Mouse (Mus musculus) brown adipose tissue, adult 24 weeks (tissue): ENCODE measurements around the gene Fam92b. TPM values are rescaled to one million over a fixed set of nuclear protein-coding genes. Genes with fewer than 3 reads are reported as not detected.

Experiments
- H3K27ac ChIP-seq: fragments of 200-500 bp; replicated peaks from 2 replicates; pipeline ENCODE4 v1.5.1; 2012; ENCODE audit warnings: low read depth, mild to moderate bottlenecking, low read length
- H3K4me1 ChIP-seq: fragments of 200-500 bp; 2 replicates; pipeline ENCODE4 v1.6.1; 2012; ENCODE audit warnings: low read length, mixed read lengths; ENCODE audit not compliant: control insufficient read depth, insufficient read depth, insufficient read length
- H3K4me3 ChIP-seq: fragments of 200-500 bp; 2 replicates; pipeline ENCODE4 v1.5.1; 2012; ENCODE audit warnings: low read depth, mild to moderate bottlenecking, low read length, moderate library complexity; ENCODE audit not compliant: insufficient read depth
- polyA plus RNA-seq: library from polyadenylated mRNA; stranded (reverse); fragments of >200 nt; gene quantifications from 2 replicates; pipeline ENCODE4 v1.2.4, GENCODE M21; 2012; ENCODE audit not compliant: missing spikeins, insufficient read depth, insufficient read length

The Fam92b gene
- polyA plus RNA-seq, 1 experiment = not detected

GRCm38 (mm10) chr8:120180445-120180970, 3.2 kb upstream of the Fam92b start:
- no peak overlapping the region for H3K4me3 ChIP-seq
- H3K4me1 ChIP-seq = peaks cover 7% of the 10 kb centered on the region
- no peak overlapping the region for H3K27ac ChIP-seq

- H3K27ac ChIP-seq = no peak overlapping the region
Observed at GRCm38 (mm10) chr8:120179027-120179431, 1.8 kb upstream of the Fam92b start.

GRCm38 (mm10) chr8:120178124-120178514, 853 bp upstream of the Fam92b start:
- Histone ChIP-seq H3K4me3 (no peak overlapping the region), H3K4me1 (no peaks in the 10 kb centered on the region), H3K27ac (no peak overlapping the region)

More at GRCm38 (mm10) chr8:120179027-120179431, 1.8 kb upstream of the Fam92b start:
- H3K4me3 ChIP-seq = peak overlapping the region; percentile 40
- H3K4me1 ChIP-seq = no peaks in the 10 kb centered on the region

GRCm38 (mm10) chr8:120176605-120177004, 661 bp downstream of the Fam92b start:
- Histone ChIP-seq H3K27ac (no peak overlapping the region), H3K4me3 (no peak overlapping the region), H3K4me1 (no peaks in the 10 kb centered on the region)

GRCm38 (mm10) chr8:120174606-120175005, 2.7 kb downstream of the Fam92b start:
- no peak overlapping the region for H3K27ac ChIP-seq

GRCm38 (mm10) chr8:120173195-120173594, 4.1 kb downstream of the Fam92b start:
- Histone ChIP-seq H3K27ac (no peak overlapping the region), H3K4me3 (no peak overlapping the region), H3K4me1 (no peaks in the 10 kb centered on the region)

More at GRCm38 (mm10) chr8:120174606-120175005, 2.7 kb downstream of the Fam92b start:
- H3K4me1 ChIP-seq = no peaks in the 10 kb centered on the region
- no peak overlapping the region for H3K4me3 ChIP-seq

GRCm38 (mm10) chr8:120169119-120169518, 8.1 kb downstream of the Fam92b start:
- H3K4me3 ChIP-seq = no peak overlapping the region
- H3K4me1 ChIP-seq = no peaks in the 10 kb centered on the region

GRCm38 (mm10) chr8:120167821-120168220, 9.4 kb downstream of the Fam92b start:
- H3K27ac ChIP-seq = no peak overlapping the region
- no peak overlapping the region for H3K4me3 ChIP-seq
- no peaks in the 10 kb centered on the region for H3K4me1 ChIP-seq

More at GRCm38 (mm10) chr8:120169119-120169518, 8.1 kb downstream of the Fam92b start:
- no peak overlapping the region for H3K27ac ChIP-seq

GRCm38 (mm10) chr8:120167136-120167535, 10.1 kb downstream of the Fam92b start:
- Histone ChIP-seq H3K4me3 (no peak overlapping the region), H3K27ac (no peak overlapping the region), H3K4me1 (no peaks in the 10 kb centered on the region)

GRCm38 (mm10) chr8:120164026-120164425, 13.2 kb downstream of the Fam92b start:
- H3K4me1 ChIP-seq = no peaks in the 10 kb centered on the region
- no peak overlapping the region for H3K4me3 ChIP-seq
- H3K27ac ChIP-seq = no peak overlapping the region

- Histone ChIP-seq H3K4me3 (no peak overlapping the region), H3K4me1 (no peaks in the 10 kb centered on the region)
Observed at GRCm38 (mm10) chr8:120163376-120163775, 13.9 kb downstream of the Fam92b start.

GRCm38 (mm10) chr8:120162404-120162752, 14.9 kb downstream of the Fam92b start:
- H3K4me3 ChIP-seq = no peak overlapping the region
- H3K4me1 ChIP-seq = no peaks in the 10 kb centered on the region
- H3K27ac ChIP-seq = no peak overlapping the region

More at GRCm38 (mm10) chr8:120163376-120163775, 13.9 kb downstream of the Fam92b start:
- H3K27ac ChIP-seq = no peak overlapping the region

GRCm38 (mm10) chr8:120161658-120162403, 15.4 kb downstream of the Fam92b start:
- Histone ChIP-seq H3K4me1 (no peaks in the 10 kb centered on the region), H3K27ac (no peak overlapping the region), H3K4me3 (no peak overlapping the region)

GRCm38 (mm10) chr8:120160366-120160765, 16.9 kb downstream of the Fam92b start:
- H3K4me1 ChIP-seq = no peaks in the 10 kb centered on the region
- no peak overlapping the region for H3K27ac ChIP-seq
- no peak overlapping the region for H3K4me3 ChIP-seq

GRCm38 (mm10) chr8:120152636-120153035, 24.6 kb downstream of the Fam92b start:
- Histone ChIP-seq H3K4me3 (no peak overlapping the region), H3K4me1 (no peaks in the 10 kb centered on the region), H3K27ac (no peak overlapping the region)

GRCm38 (mm10) chr8:120151151-120151550, 26.1 kb downstream of the Fam92b start:
- Histone ChIP-seq H3K4me1 (no peaks in the 10 kb centered on the region), H3K4me3 (no peak overlapping the region), H3K27ac (no peak overlapping the region)
